Mouse (Mus musculus): Measurements from ENCODE around the gene Serpinb6d.

The Serpinb6d gene

GRCm38 (mm10) chr13:33661105-33661504 lies at the start of gene Serpinb6d:
Gene Serpinb6d (plus strand): TSS chr13:33661405.
- no peak for DNase-seq

DNA sequence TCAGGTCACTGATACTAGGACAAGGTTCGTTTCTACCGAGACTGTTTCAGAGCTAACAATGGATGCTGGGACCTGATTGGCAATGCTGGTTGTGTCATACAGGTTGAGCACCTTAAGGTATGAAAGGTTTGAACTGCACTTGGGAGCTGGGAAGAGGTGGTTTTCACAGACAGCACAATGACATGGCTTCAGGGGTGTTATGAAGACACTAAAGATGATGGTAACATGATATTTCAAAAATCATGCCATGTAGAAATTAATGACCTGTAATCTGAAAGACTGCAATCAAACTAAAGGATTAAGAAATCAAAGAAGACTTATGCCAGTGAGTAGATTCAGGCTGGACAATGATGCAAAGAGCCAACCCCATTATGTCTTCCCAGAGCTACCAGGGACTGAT lies 38.3 kb upstream of the Serpinb6d start:
- no peak for DNase-seq

GRCm38 (mm10) chr13:33642540-33642939 lies 18.7 kb upstream of the Serpinb6d start:
- no peak for DNase-seq

DNA sequence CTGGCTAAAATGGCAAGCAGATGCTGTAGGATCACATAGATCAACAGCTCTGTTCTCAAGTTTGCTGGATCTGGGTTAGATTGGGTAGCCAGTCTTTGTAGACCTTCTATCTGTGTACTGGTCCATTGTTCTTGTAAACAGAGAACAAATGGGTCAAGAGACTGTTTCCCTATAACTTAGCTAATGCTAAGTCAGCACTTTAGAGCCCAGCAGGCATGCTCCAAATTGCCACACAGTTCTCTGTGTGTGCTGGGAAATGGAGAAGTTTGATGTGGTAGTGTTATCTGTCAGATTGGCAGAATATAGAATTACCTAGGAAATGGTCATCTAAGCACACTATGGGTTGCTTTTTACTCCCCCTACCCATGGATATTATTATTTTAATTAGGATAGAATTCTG lies 1.3 kb downstream of the Serpinb6d start:
- no peak for DNase-seq

DNA sequence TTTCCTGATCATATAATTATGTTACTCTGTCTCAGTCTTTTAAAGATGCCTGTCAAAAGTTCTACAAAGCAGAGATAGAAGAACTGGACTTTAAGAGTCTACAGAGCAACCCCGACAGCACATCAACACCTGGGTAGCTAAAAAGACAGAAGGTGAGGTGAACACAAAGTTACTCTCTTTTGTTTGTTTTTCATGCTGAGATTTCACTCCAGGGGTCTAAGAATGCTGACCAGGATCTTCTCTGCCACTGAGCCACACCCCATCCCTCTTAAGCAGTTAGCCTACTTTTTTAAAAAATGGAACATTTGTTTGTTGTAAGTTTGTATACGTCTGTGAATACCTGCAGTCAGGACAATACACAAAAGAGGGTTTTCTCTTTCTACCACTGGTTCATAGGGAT lies 59.1 kb downstream of the Serpinb6d start:
- DNase-seq = no peak
